Mouse (Mus musculus) midbrain, postnatal 0 days (tissue): ENCODE results near the gene Adgrg3. TPM values are rescaled to one million over a fixed set of nuclear protein-coding genes. Genes with fewer than 3 reads are reported as not detected.

Experiments
- ATAC-seq: fragments of 200-750 bp; cut with Nextera tagmentation; 2 replicates; pipeline ENCODE4 v1.8.0; 2017; ENCODE audit warnings: moderate number of reproducible peaks, mild to moderate bottlenecking, moderate TSS enrichment, moderate library complexity; ENCODE audit not compliant: low FRiP score
- DNase-seq: peaks from one replicate; pipeline ENCODE4 v3.0.0-alpha.2; 2015; ENCODE audit warnings: low spot score
- H3K27ac ChIP-seq: fragments of 300-500 bp; sonication (generic); 2 replicates; pipeline ENCODE4 v1.5.1; 2014; ENCODE audit warnings: low read depth, mild to moderate bottlenecking, low read length, mixed read lengths
- H3K27me3 ChIP-seq: fragments of 300-500 bp; sonication (generic); 2 replicates; pipeline ENCODE4 v1.6.1; 2014; ENCODE audit warnings: low read length, control low read depth, mixed read lengths; ENCODE audit not compliant: insufficient read depth
- H3K36me3 ChIP-seq: fragments of 300-500 bp; sonication (generic); 2 replicates; pipeline ENCODE4 v1.6.1; 2014; ENCODE audit warnings: low read length, control low read depth, mixed read lengths; ENCODE audit not compliant: insufficient read depth
- H3K4me1 ChIP-seq: fragments of 300-500 bp; sonication (generic); 2 replicates; pipeline ENCODE4 v1.6.1; 2014; ENCODE audit warnings: mild to moderate bottlenecking, control low read depth, antibody characterized with exemption, low read length, mixed read lengths; ENCODE audit not compliant: insufficient read depth
- H3K4me2 ChIP-seq: fragments of 300-500 bp; sonication (generic); 2 replicates; pipeline ENCODE4 v1.6.1; 2014; ENCODE audit warnings: low read depth, mild to moderate bottlenecking, low read length, mixed read lengths; ENCODE audit not compliant: poor library complexity, severe bottlenecking
- H3K4me3 ChIP-seq: fragments of 300-500 bp; sonication (generic); 2 replicates; pipeline ENCODE4 v1.5.1; 2014; ENCODE audit warnings: low read depth, mild to moderate bottlenecking, low read length, moderate library complexity
- H3K9ac ChIP-seq: fragments of 300-500 bp; sonication (generic); replicated peaks from 2 replicates; pipeline ENCODE4 v1.6.1; 2014; ENCODE audit warnings: mild to moderate bottlenecking, low read length, moderate library complexity, mixed read lengths; ENCODE audit not compliant: poor library complexity, severe bottlenecking
- H3K9me3 ChIP-seq: fragments of 300-500 bp; sonication (generic); 2 replicates; pipeline ENCODE4 v1.6.1; 2016; ENCODE audit warnings: low read length, control low read depth
- CTCF ChIP-seq: IDR thresholded peaks from 2 replicates; pipeline ENCODE4 v1.5.1; 2016; ENCODE audit warnings: antibody characterized with exemption, mild to moderate bottlenecking
- WGBS: fragments of 180-500 bp; shearing (Covaris S2); extraction: QIAGEN DNeasy Blood & Tissue Kit; methylation state at CpG from one replicate; pipeline ENCODE4 v1.1.7; 2014; 5-methylcytosine and 5-hydroxymethylcytosine counted together
- polyA plus RNA-seq: library from polyadenylated mRNA; unstranded; fragments of >200 nt; fragmentation: Nextera tagmentation; extraction: Ambion mirVana; gene quantifications from 2 replicates; pipeline ENCODE4 v1.2.1, GENCODE M21; 2015
- total RNA-seq: library from RNA; depleted of rRNA; stranded (reverse); fragments of >200 nt; gene quantifications from 2 replicates; pipeline ENCODE4 v1.2.3, GENCODE M21; 2014

Gene Adgrg3
- total and polyA plus RNA-seq, 2 experiments from 2014 or later, result 0.59 to 1.5 TPM

DNA sequence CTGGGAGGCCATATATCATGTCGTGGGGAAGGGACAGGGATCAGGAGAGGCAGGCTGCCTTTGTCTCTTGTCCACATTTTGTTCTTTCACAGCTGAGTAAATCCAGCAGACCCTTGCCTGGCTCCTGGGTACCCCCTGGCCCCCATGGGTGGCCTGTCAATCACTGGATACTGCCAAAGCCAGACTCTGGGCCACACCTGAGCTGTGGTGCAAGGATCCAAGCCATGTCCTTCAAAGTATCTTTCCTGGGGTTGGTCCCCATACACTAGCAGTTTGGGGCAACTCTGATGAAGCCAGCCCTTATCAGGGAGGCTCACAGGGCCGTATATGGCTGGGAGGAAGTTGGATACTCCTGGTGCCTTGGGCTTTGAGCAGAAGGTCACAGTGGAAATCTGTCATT lies 19.1 kb upstream of the Adgrg3 start:
- no peak for ATAC-seq
- Histone ChIP-seq H3K4me1 (peaks cover 34% of the 10 kb centered on the region), H3K27me3 (no peaks in the 10 kb centered on the region), H3K4me2 (peak overlapping the region; percentile 72), H3K36me3 (peaks cover 5% of the 10 kb centered on the region; the same call in 1 of the 2 replicates), H3K9ac (peak overlapping the region; percentile 78), H3K4me3 (peak overlapping the region; percentile 37), H3K27ac (peak overlapping the region; percentile 94), H3K9me3 (no peaks in the 10 kb centered on the region)
- TF ChIP-seq CTCF, result no peak
- WGBS, result 31% methylated on average over 2 of the region's 2 CpGs
- no peak for DNase-seq

- Histone ChIP-seq H3K27ac (peak overlapping the region; percentile 94), H3K4me1 (peaks cover 29% of the 10 kb centered on the region), H3K27me3 (no peaks in the 10 kb centered on the region), H3K9me3 (no peaks in the 10 kb centered on the region), H3K36me3 (peaks cover 11% of the 10 kb centered on the region; the same call in 1 of the 2 replicates), H3K4me2 (peak overlapping the region; percentile 72), H3K4me3 (peak overlapping the region; percentile 37), H3K9ac (no peak overlapping the region; the same call in 1 of the 2 replicates)
- 23% methylated on average over 6 of the region's 6 CpGs for WGBS
- DNase-seq (no peak), ATAC-seq (no peak)
- TF ChIP-seq CTCF, result no peak
Measured at GRCm38 (mm10) chr8:94999004-94999403, 18.5 kb upstream of the Adgrg3 start.

GRCm38 (mm10) chr8:94999956-95000355 lies 17.5 kb upstream of the Adgrg3 start:
- H3K4me1 ChIP-seq, result peaks cover 29% of the 10 kb centered on the region
- H3K9me3 ChIP-seq, result no peaks in the 10 kb centered on the region
- H3K4me2 ChIP-seq, result peak overlapping the region; percentile 72
- 20% methylated on average over 6 of the region's 6 CpGs for WGBS
- ATAC-seq (no peak), DNase-seq (no peak)
- H3K9ac ChIP-seq, result peak overlapping the region; percentile 44; the same call in 1 of the 2 replicates
- TF ChIP-seq CTCF, result no peak
- H3K27me3 ChIP-seq, result no peaks in the 10 kb centered on the region
- H3K4me3 ChIP-seq, result peak overlapping the region; percentile 15; the same call in 1 of the 2 replicates
- peaks cover 20% of the 10 kb centered on the region for H3K36me3 ChIP-seq
- H3K27ac ChIP-seq, result peak overlapping the region; percentile 94; the same call in 1 of the 2 replicates

DNA sequence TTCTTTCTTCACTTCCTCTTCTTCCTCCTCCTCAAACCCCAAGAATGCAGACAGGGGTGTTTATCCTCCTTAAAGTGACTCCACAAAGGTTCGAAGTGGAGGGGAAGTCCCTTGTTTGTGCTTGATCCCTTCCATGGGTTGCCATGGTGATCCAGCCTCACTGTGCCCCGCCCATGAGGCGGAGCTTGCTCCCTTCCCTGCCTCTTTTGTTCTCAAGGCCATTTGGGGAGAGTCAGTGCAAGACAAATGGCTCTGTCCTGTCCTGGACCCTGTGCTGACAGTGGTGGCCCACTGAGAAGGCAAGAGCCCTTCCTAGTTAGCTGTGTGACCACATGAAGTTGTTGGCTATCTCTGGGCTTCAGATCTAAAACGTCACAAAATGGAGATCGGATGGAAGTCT lies 16.8 kb upstream of the Adgrg3 start:
- ATAC-seq, result no peak
- H3K9ac ChIP-seq, result no peak overlapping the region; the same call in 1 of the 2 replicates
- no peak overlapping the region for H3K4me3 ChIP-seq
- H3K27ac ChIP-seq, result peak overlapping the region; percentile 94
- no peaks in the 10 kb centered on the region for H3K27me3 ChIP-seq
- no peaks in the 10 kb centered on the region for H3K9me3 ChIP-seq
- H3K4me2 ChIP-seq, result peak overlapping the region; percentile 72; the same call in 1 of the 2 replicates
- TF ChIP-seq CTCF, result no peak
- WGBS, result 8% methylated on average over 5 of the region's 5 CpGs
- DNase-seq, result peak; percentile 78
- H3K36me3 ChIP-seq, result peaks cover 28% of the 10 kb centered on the region
- H3K4me1 ChIP-seq, result peaks cover 29% of the 10 kb centered on the region

DNA sequence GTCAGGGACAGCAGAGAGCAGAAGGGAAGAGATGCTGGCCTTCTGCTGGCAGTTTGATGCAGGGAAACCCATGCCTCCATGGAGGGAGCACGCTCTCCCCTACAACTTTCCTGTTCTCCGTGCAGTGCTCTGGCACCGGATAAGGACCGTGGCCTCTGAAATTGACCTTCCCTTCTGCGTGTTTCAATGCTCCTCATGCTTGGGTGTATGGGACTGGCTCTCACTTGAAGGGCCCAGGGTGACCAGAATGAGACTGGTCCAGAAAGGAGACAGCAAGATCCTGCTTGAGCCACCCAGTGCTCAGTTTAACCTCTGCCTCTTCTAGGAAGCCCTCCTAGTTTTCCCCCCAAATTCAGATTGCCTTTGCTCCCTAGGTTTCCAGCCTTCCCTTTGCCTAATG lies 16.3 kb upstream of the Adgrg3 start:
- DNase-seq, result no peak
- no peaks in the 10 kb centered on the region for H3K27me3 ChIP-seq
- H3K9ac ChIP-seq, result no peak overlapping the region
- 0 out of 2 replicates have a peak overlapping the region, but pooled peaks have one; percentile 72 for H3K4me2 ChIP-seq
- ATAC-seq, result no peak; the same call in 1 of the 2 replicates
- no peaks in the 10 kb centered on the region for H3K9me3 ChIP-seq
- no peak overlapping the region for H3K4me3 ChIP-seq
- no peak for TF ChIP-seq CTCF
- peaks cover 29% of the 10 kb centered on the region for H3K4me1 ChIP-seq
- H3K36me3 ChIP-seq, result peaks cover 32% of the 10 kb centered on the region
- peak overlapping the region; percentile 94 for H3K27ac ChIP-seq
- WGBS, result 49% methylated on average over 5 of the region's 5 CpGs

DNA sequence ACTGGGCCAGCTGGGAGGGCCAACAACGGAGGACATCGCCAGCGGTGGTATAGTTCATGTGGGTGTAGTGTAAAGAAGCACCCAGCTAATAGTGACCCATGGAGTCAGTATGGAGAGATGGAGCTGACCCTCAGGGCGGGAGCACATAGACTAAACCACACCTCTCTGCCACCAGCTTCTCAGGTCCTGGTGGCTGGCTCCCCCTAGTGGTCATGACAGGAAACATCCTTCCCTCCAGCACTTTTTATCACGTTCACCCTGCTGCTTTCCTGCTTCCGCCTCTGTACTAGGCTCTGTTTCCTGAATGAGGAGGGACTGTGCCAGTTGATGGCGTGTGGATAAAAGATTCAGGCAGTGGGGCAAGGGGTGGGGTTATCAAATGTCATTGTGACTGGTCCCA lies 15.8 kb upstream of the Adgrg3 start:
- H3K9ac ChIP-seq, result no peak overlapping the region
- peak; percentile 91 for DNase-seq
- no peaks in the 10 kb centered on the region for H3K9me3 ChIP-seq
- peaks cover 35% of the 10 kb centered on the region for H3K36me3 ChIP-seq
- TF ChIP-seq CTCF, result peak; percentile 98
- no peak overlapping the region for H3K4me3 ChIP-seq
- H3K4me2 ChIP-seq, result no peak overlapping the region
- peak; percentile 33; the same call in 1 of the 2 replicates for ATAC-seq
- peaks cover 29% of the 10 kb centered on the region for H3K4me1 ChIP-seq
- H3K27ac ChIP-seq, result peak overlapping the region; percentile 27; the same call in 1 of the 2 replicates
- 4% methylated on average over 7 of the region's 7 CpGs for WGBS
- no peaks in the 10 kb centered on the region for H3K27me3 ChIP-seq
